Mouse (Mus musculus) kidney, embryonic 16.5 days (tissue): ENCODE measurements around the gene Tmed1. TPM values are rescaled to one million over a fixed set of nuclear protein-coding genes. Genes with fewer than 3 reads are reported as not detected.
A peak's percentile ranks its signal among the peaks of the same experiment; 100 is the strongest.

Experiments
- ATAC-seq: fragments of 200-750 bp; cut with Nextera tagmentation; 2 replicates; pipeline ENCODE4 v1.8.0; 2017; ENCODE audit warnings: moderate TSS enrichment; ENCODE audit not compliant: low FRiP score, low TSS enrichment
- H3K27ac ChIP-seq: fragments of 300-500 bp; sonication (generic); 2 replicates; pipeline ENCODE4 v1.5.1; 2014; ENCODE audit warnings: low read length
- H3K27me3 ChIP-seq: fragments of 300-500 bp; sonication (generic); 2 replicates; pipeline ENCODE4 v1.6.1; 2014; ENCODE audit warnings: low read length, control low read depth, mixed read lengths; ENCODE audit not compliant: insufficient read depth
- H3K36me3 ChIP-seq: fragments of 300-500 bp; sonication (generic); 2 replicates; pipeline ENCODE4 v1.6.1; 2014; ENCODE audit warnings: low read length, control low read depth, mixed read lengths; ENCODE audit not compliant: insufficient read depth
- H3K4me1 ChIP-seq: fragments of 300-500 bp; sonication (generic); 2 replicates; pipeline ENCODE4 v1.6.1; 2014; ENCODE audit warnings: low read length, control low read depth, mixed read lengths; ENCODE audit not compliant: insufficient read depth
- H3K4me2 ChIP-seq: fragments of 300-500 bp; sonication (generic); replicated peaks from 2 replicates; pipeline ENCODE4 v1.6.1; 2014; ENCODE audit warnings: low read depth, low read length
- H3K4me3 ChIP-seq: fragments of 300-500 bp; sonication (generic); 2 replicates; pipeline ENCODE4 v1.5.1; 2014; ENCODE audit warnings: mild to moderate bottlenecking, low read length
- H3K9ac ChIP-seq: fragments of 300-500 bp; sonication (generic); replicated peaks from 2 replicates; pipeline ENCODE4 v1.6.1; 2014; ENCODE audit warnings: low read length
- H3K9me3 ChIP-seq: fragments of 300-500 bp; sonication (generic); 2 replicates; pipeline ENCODE4 v1.6.1; 2016; ENCODE audit warnings: low read length, control low read depth
- WGBS: fragments of 180-500 bp; shearing (Covaris S2); extraction: QIAGEN DNeasy Blood & Tissue Kit; methylation state at CpG from one replicate; pipeline ENCODE4 v1.1.7; 2014; 5-methylcytosine and 5-hydroxymethylcytosine counted together
- polyA plus RNA-seq: library from polyadenylated mRNA; unstranded; fragments of >200 nt; fragmentation: Nextera tagmentation; extraction: Ambion mirVana; gene quantifications from 2 replicates; pipeline ENCODE4 v1.2.1, GENCODE M21; 2015

The Tmed1 gene
- polyA plus RNA-seq, 1 experiment from 2014 or later = 151 TPM

DNA sequence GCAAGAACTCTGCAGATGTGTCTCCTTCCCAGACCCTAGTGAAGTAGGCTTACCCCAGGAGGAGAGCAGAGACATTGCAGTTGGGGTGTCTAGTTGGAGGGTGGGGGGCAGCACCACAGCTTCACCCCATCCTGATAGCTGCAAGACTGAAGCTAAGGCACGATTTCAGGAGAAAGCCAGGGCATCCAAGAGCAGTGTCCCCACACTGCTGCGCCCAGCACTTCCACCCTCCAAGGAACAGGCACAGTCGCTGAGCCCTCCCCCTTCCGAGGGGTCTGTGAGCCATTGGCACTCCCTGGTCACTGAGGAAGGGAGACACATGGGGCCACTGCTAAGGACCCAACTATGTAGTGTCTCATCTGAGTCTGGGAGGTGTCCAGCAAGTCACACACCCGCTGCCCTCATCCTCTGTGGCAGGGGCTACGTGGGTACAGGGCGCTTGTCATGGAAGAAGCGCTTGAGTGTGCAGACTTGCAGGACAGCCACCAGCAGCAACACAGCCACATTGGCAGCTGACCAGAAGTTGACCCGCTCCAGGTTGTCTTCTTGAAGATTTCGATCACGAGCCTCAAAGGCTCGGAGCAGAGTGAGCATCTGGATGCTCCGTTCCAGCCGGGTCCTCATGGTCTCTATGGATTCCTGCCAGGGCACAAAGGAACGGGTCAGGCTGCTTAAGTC, 2.2 kb downstream of the Tmed1 start:
- Histone ChIP-seq H3K36me3 (peaks cover 39% of the 10 kb centered on the region), H3K9me3 (no peaks in the 10 kb centered on the region), H3K4me3 (no peak overlapping the region), H3K27ac (peak overlapping the region; percentile 34), H3K9ac (0 out of 2 replicates have a peak overlapping the region, but pooled peaks have one; percentile 17), H3K4me1 (peaks cover 35% of the 10 kb centered on the region), H3K4me2 (no peak overlapping the region), H3K27me3 (no peaks in the 10 kb centered on the region)
- WGBS = 80% methylated on average over 15 of the region's 15 CpGs
- no peak for ATAC-seq

DNA sequence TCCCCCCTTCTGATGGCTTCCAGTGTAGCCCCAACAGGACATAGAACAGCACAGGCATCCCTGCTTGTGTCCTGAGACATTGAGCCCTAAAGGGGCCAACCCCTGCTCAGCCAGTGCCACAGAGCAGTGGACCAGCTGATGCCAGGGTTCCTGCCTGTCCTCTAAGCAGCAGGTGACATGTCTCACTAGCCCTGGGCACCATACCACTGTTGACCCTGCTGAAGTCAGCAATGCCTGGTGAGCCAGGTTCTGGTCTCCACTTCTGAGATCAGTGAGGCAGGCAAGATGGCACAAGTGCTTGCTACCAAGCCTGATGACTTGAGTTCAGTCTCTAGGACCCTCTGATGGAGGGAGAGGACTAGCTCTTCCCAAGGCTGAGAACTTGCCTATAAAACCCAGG, 4.3 kb downstream of the Tmed1 start:
- H3K4me2 ChIP-seq = no peak overlapping the region
- no peaks in the 10 kb centered on the region for H3K9me3 ChIP-seq
- no peak overlapping the region for H3K9ac ChIP-seq
- H3K27ac ChIP-seq = no peak overlapping the region
- H3K27me3 ChIP-seq = no peaks in the 10 kb centered on the region
- no peak overlapping the region for H3K4me3 ChIP-seq
- peaks cover 39% of the 10 kb centered on the region for H3K36me3 ChIP-seq
- H3K4me1 ChIP-seq = peaks cover 31% of the 10 kb centered on the region
- ATAC-seq = no peak

DNA sequence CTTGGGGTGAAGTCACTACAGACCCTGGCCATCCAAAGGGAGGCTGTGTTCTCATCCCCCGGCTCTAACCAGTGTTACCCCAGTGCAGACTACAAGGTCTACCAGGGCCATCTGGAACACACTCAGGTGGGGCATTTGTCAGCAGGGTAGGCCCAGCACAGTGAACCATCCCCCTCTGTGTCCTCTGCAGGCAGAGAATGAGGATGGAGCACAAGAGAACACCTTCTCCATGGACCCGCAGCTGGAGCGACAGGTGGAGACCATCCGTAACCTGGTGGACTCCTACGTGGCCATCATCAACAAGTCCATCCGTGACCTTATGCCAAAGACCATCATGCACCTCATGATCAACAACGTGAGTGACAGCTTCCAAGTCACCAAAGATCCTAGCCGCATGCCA, 6.7 kb downstream of the Tmed1 start:
- H3K9me3 ChIP-seq = no peaks in the 10 kb centered on the region
- H3K4me1 ChIP-seq = peaks cover 18% of the 10 kb centered on the region
- H3K4me3 ChIP-seq = no peak overlapping the region
- H3K36me3 ChIP-seq = peaks cover 46% of the 10 kb centered on the region
- no peak for ATAC-seq
- H3K27ac ChIP-seq = no peak overlapping the region
- no peaks in the 10 kb centered on the region for H3K27me3 ChIP-seq
- no peak overlapping the region for H3K4me2 ChIP-seq
- H3K9ac ChIP-seq = no peak overlapping the region
- WGBS = 96% methylated on average over 8 of the region's 8 CpGs

DNA sequence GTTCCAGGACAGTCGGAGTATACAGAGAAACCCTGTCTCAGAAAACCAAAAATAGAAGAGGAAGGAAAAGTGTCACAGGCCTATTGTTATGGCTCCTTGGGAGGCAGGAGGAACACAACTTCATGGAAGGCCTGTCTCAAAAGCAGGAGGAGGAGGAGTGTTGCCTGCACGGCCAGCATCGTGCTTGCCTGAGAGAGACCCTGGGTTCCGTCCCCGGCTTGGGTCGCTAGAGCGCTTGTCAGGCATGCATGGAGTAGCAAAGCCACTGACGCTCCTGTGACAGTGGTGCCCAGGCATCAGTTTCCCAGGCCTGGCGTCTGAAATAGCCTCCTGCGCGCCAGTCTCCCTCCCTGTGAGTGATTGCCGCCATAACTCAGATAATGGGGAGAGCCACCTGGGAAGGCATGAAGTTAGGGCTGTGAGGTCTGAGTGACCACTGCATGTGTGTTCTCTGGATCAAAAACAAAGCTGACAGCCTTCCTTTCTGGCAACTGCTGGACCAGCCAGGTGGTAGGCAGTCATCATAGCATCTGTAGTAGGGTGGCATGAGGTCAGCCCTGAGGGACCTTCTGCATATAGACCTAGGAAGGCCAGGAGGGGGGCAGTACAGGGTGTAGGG, 11.7 kb downstream of the Tmed1 start:
- peaks cover 26% of the 10 kb centered on the region for H3K36me3 ChIP-seq
- H3K9me3 ChIP-seq = no peaks in the 10 kb centered on the region
- WGBS = 74% methylated on average over 12 of the region's 12 CpGs
- no peak overlapping the region for H3K4me3 ChIP-seq
- no peak overlapping the region for H3K4me2 ChIP-seq
- H3K27ac ChIP-seq = no peak overlapping the region
- ATAC-seq = no peak
- no peak overlapping the region for H3K9ac ChIP-seq
- H3K27me3 ChIP-seq = no peaks in the 10 kb centered on the region
- 0 out of 2 replicates have a peak, but pooled peaks cover 3% of the 10 kb centered on the region for H3K4me1 ChIP-seq

DNA sequence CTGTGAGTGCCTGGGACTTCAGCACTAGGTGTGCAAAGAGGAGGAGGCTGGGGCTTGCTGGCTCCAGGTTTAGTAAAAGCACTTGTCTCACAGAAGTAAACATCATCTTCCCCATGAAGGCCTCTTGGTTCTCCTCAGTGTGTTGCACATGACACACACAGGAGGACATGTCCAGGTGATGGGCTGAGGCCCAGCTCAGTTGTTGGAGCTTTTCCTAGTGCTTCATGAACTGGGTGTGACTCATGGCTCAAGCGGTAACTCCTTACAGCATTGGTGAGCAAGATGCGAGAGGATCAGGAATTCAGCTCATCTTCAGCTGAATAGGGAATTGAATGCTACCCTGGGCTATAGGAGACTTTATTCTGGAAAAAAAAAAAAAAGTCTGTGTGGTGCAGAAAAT, 12.4 kb downstream of the Tmed1 start:
- no peaks in the 10 kb centered on the region for H3K27me3 ChIP-seq
- WGBS = 95% methylated on average over 2 of the region's 2 CpGs
- no peak overlapping the region for H3K4me3 ChIP-seq
- no peaks in the 10 kb centered on the region for H3K9me3 ChIP-seq
- H3K4me1 ChIP-seq = 0 out of 2 replicates have a peak, but pooled peaks cover 3% of the 10 kb centered on the region
- no peak overlapping the region for H3K4me2 ChIP-seq
- no peak overlapping the region for H3K9ac ChIP-seq
- no peak for ATAC-seq
- H3K36me3 ChIP-seq = peaks cover 24% of the 10 kb centered on the region
- H3K27ac ChIP-seq = no peak overlapping the region

DNA sequence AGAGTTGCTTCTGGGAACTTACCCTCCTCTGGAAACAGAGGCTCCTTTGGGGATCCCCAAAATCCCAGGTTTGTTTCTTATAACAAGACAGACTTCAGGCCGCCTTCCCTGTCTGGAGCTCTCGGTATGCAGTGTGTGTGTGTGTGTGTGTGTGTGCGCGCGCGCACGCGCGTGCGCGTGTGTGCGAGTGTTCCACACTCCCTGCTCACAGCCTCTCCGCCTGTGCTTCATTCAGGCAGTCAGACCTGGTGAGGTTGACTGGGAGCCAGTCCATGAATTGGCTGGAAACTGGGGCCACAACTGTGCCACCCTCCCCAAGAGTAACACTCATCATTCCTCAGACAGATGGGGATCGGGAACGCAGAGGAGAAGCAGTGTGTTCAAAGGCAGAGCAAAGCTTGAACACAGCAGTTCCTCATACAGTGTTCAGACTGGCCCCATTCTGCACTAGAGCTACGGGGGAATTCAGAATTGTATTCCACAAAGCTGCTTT, 13.0 kb downstream of the Tmed1 start:
- Histone ChIP-seq H3K9ac (no peak overlapping the region), H3K27ac (no peak overlapping the region; the same call in 1 of the 2 replicates), H3K9me3 (no peaks in the 10 kb centered on the region), H3K27me3 (no peaks in the 10 kb centered on the region), H3K4me2 (no peak overlapping the region), H3K36me3 (peaks cover 24% of the 10 kb centered on the region), H3K4me1 (0 out of 2 replicates have a peak, but pooled peaks cover 3% of the 10 kb centered on the region), H3K4me3 (no peak overlapping the region)
- ATAC-seq = no peak
- 87% methylated on average over 16 of the region's 16 CpGs for WGBS

DNA sequence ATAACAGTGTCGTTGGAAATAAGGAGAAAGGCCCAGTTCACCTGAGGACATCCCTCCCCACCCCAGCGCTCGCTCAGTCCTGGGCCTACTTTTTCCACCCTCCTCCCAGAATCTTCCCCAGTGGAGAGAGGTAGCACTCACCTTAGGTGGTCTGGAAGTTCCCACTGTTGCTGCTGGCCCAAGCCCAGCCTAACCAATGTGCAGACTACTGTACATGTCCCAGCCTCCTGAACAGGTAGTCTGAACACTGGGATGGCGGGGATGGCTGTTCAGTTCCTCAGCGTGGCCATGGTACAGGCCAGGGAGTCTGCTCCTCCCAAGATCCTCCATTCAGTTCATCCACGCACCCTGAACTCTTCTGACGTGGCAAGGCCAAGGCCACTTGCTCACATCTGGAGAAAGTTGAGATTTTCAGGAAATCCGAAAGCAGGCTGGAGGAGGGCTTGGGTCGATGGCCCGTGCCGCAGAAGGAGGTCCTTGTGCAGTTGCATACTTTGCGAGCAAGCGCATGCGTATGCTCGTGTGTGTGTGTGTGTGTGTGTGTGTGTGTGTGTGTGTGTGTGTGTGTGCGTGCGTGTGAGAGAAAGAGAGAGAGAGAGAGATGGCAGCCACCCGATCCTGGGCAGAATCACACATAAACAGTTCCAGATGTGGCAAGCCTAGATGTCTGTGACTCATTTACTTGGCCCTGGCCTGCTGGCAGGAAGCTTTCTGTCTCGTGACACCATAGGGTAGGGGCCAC, 13.6 kb downstream of the Tmed1 start:
- Histone ChIP-seq H3K4me3 (no peak overlapping the region), H3K36me3 (peaks cover 24% of the 10 kb centered on the region), H3K9me3 (no peaks in the 10 kb centered on the region), H3K9ac (no peak overlapping the region), H3K4me2 (no peak overlapping the region), H3K27me3 (no peaks in the 10 kb centered on the region), H3K27ac (0 out of 2 replicates have a peak overlapping the region, but pooled peaks have one; percentile 10), H3K4me1 (0 out of 2 replicates have a peak, but pooled peaks cover 3% of the 10 kb centered on the region)
- 66% methylated on average over 17 of the region's 19 CpGs for WGBS
- ATAC-seq = no peak; the same call in 1 of the 2 replicates

DNA sequence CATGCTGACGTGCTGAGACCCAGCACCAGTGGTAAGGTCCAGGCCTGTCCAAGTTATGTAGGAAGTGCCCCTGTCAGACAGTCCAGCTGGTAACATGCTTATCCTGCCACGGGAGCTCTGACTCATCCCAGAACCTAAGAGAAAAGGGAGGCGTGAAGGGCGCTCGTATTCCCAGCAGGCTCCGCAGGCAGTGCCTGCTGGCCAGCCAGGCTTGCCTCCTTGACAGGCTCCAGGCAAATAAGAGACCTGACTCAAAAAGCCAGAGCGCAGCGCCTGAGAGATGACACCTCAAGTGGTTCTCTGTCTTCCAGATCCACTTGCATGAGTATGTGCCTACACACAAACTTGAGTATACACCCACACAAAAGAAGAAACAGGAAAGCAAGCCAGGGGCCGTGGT, 15.3 kb downstream of the Tmed1 start:
- 73% methylated on average over 9 of the region's 9 CpGs for WGBS
- H3K9me3 ChIP-seq = no peaks in the 10 kb centered on the region
- no peak overlapping the region for H3K27ac ChIP-seq
- no peaks in the 10 kb centered on the region for H3K27me3 ChIP-seq
- H3K4me1 ChIP-seq = 0 out of 2 replicates have a peak, but pooled peaks cover 3% of the 10 kb centered on the region
- H3K36me3 ChIP-seq = peaks cover 22% of the 10 kb centered on the region
- H3K4me2 ChIP-seq = no peak overlapping the region
- no peak overlapping the region for H3K9ac ChIP-seq
- ATAC-seq = no peak
- no peak overlapping the region for H3K4me3 ChIP-seq

DNA sequence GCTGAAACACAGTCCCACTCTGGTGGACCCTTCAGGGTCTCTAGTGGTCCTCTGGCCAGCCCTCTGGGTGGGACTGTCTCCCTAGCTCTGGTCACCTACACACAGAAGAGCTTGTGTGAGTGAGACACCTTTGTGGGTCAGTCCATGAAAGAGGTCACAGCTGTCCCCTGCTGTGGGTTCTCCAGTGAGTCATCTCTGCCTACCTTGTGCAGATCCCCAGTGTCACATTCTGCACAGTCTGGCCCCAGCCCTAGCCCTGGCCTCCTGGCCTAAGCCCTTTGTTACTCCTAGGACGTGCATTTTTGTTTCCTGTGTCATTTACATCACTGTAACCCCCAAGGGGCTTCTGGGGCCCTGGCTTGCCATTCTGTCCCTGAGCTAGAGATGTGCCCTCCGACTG, 16.1 kb downstream of the Tmed1 start:
- WGBS = 61% methylated on average over 2 of the region's 2 CpGs
- Histone ChIP-seq H3K4me1 (0 out of 2 replicates have a peak, but pooled peaks cover 3% of the 10 kb centered on the region), H3K9ac (no peak overlapping the region), H3K4me2 (no peak overlapping the region), H3K36me3 (peaks cover 15% of the 10 kb centered on the region; the same call in 1 of the 2 replicates), H3K27ac (no peak overlapping the region), H3K9me3 (no peaks in the 10 kb centered on the region), H3K27me3 (no peaks in the 10 kb centered on the region), H3K4me3 (no peak overlapping the region)
- ATAC-seq = no peak
